Mouse (Mus musculus) cerebellum, adult 11 months (tissue): ENCODE measurements around the gene Exoc4.

ENCODE experiments used
- DNase-seq: peaks from one replicate; pipeline ENCODE4 v3.0.0; 2022

Gene Exoc4

DNA sequence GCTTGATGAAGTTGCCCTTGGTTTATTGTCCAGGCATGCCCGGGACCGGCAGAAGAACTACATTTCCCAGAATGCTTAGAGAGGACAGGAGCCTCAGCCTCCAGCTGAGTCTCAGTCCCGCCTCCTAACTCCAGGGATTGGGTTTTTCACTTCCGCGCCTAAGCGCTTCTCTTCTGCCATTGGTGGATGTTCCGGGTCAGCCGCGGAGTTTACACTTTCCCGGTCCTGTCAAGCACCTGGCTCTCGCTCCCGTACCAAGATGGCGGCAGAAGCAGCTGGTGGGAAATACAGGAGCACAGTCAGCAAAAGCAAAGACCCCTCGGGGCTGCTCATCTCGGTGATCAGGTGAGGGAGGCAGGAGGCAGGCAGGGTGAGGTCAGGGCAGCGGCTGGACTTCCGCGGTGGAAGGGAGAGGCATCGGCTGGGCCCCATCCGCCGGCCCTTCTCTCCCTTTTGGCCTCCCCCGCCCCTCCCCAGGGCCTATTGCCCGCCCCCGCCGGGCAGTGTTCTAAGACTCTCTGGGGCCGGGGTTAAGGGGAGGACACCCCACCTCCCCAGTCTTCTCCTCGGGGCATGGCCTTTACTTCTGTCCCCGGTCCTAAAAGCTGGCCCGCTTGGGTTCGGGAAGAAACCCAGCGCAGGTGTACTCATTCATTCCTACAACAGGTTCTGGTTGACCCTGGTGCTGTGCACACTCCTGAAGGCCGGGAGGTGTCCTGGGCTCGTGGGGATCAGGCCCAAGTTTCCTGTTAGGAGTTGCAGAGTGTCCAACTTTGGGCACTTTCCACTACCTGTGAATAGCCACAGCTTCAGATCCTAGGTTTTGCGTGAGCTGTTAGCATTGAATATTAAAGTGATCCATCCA, at the start of gene Exoc4:
Gene Exoc4 (plus strand): TSS at position 192 of the 865 bp plus-strand sequence.
- peak; percentile 93 for DNase-seq

DNA sequence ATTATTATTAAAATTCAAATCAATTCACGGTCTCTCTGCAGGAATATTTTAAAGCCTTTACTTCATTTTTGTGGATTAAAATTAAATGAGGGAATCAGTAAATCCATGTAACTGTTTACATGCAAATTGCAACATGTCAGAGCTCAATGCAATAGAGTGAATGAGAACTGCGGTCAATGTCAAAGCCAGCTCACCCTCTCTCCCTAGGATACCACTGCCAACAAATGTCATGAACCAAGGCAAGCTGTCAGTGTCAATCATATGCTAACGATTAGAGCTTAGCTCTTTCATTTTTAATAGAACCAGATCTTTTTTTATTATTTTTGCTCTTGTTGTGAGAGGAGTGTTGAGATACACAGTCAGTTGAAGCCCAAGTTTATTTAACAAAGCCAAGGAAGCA, 30.1 kb upstream of the Exoc4 start:
- no peak for DNase-seq

- DNase-seq: no peak
These were observed 22.2 kb upstream of the Exoc4 start for GRCm38 (mm10) chr6:33226700-33227099.

- no peak for DNase-seq
These were observed 21.5 kb upstream of the Exoc4 start for GRCm38 (mm10) chr6:33227371-33227770.

GRCm38 (mm10) chr6:33241250-33241649, 7.6 kb upstream of the Exoc4 start:
- no peak for DNase-seq

GRCm38 (mm10) chr6:33244546-33244945, 4.3 kb upstream of the Exoc4 start:
- no peak for DNase-seq

GRCm38 (mm10) chr6:33247146-33247545, 1.7 kb upstream of the Exoc4 start:
- no peak for DNase-seq

- no peak for DNase-seq
These were observed 1.1 kb upstream of the Exoc4 start for GRCm38 (mm10) chr6:33247576-33248355.

DNA sequence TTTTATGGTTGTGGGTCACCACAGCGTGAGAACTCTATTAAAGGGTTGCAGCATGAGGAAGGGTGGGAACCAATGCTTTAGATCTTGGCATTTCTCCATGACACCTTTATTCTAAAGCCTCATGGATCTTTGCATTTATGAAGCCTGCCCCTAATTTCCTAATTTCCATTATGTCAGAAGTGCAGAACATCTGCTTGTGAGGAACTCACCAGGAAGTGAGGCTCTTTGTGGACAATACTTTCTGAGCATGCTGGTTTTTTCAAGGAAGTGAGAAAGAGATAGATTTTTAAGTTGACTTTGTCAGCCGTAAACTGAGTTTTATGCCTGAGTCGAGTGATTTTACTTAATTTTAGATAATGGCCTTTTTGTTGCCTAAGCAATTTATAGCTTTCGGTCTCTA, 7.8 kb downstream of the Exoc4 start:
- DNase-seq: no peak

- DNase-seq: no peak
These were observed 8.3 kb downstream of the Exoc4 start for GRCm38 (mm10) chr6:33257076-33257789.

DNA sequence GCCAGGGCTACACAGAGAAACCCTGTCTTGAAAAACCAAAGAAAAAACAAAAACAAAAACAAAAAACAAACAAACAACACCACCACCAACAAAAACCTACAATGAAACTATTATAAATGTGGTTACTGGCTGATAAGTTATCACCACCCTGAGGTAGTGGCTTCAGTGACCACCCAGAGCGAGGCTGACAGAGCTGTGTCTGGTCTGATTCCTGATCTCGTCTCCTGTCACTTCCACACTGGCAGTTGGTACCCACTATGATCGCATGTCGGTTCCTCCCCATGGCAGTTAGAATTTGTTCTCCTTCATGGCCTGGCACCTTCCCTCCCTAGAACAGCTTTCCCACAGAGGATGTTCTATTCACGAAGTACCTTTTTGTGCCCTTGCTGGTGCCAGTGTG, 11.0 kb downstream of the Exoc4 start:
- no peak for DNase-seq

DNA sequence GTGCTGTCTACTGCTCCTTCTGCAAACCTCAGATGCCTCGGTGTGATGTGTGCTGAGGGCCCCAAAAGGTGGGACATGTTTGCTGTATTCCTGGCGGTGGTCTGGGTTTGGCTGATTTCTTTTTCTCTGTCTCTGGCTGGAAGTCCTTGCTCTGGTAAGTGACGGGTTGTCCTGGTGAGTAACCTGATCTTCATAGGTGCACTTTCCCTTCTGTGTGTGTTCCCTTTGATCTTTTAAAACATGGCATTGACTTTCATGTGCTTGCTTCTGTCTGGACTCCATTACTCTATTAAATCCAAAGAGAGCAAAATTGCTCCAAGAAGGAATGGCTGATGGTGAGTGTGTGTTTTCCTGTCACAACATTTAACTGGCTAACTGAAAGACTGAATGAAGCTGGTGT, 12.7 kb downstream of the Exoc4 start:
- no peak for DNase-seq

DNA sequence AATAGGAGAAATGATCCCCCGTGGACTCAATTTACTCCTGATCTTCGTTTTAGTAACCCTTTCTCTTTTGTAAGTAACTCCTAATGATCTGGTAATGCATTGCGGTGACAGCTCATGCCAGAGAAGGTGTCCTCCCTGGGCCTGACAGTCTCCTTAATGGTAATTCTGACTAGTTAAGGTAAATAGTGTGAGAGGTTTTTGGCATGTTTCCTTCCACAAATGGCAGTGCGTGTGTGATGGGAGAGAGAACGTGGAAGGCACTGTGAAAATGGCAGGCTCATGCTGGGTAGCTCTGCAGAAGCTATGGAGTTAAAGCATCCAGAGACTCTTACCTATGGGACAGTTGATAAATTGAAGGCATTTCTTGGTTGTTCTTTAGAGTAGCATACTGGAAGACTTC, 15.1 kb downstream of the Exoc4 start:
- DNase-seq: no peak

DNA sequence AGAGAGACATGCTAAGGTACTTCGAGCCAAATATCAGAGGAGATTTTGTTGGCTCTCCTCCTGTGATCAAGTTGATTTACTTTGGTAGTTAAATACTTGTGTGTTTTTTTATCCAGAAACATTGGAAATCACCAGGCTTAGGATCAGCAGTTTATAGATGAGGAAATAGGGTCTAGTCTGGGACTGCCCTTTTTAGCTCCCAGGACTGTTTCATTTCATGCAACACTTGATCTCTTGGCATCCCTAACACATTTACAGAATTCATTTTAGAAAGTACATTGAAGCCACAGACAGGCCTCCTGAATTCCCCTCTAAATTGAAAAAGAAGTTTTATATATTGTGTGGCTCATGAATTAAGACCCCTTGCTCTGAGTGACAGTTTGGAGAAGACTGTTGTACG, 15.5 kb downstream of the Exoc4 start:
- no peak for DNase-seq

GRCm38 (mm10) chr6:33267571-33267970, 18.7 kb downstream of the Exoc4 start:
- no peak for DNase-seq

- DNase-seq: no peak
These were observed 34.6 kb downstream of the Exoc4 start for GRCm38 (mm10) chr6:33283523-33283922.

- no peak for DNase-seq
These were observed 35.1 kb downstream of the Exoc4 start for GRCm38 (mm10) chr6:33283936-33284335.

- no peak for DNase-seq
These were observed 37.5 kb downstream of the Exoc4 start for GRCm38 (mm10) chr6:33286376-33286775.

DNA sequence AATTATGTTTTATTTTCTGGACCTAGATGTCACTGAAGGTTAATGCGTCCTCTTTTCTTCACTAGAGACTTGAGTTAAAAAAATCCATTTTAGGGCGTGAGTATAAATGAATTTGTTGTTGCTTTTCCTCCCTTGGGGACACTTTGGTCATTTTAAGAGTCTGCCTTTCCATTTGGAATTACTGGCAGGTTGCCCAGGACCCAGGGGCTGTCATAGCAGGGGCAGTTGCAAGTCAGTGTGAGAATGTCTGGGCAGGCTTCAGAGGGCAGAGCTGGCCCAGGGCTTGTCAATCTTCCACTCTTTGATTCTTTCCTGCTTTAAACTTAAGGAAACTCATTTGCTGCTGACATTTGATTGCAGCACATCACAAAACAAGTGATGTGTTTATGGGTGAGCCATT, 45.7 kb downstream of the Exoc4 start:
- peak; percentile 16 for DNase-seq

GRCm38 (mm10) chr6:33297566-33297965, 48.7 kb downstream of the Exoc4 start:
- no peak for DNase-seq

DNA sequence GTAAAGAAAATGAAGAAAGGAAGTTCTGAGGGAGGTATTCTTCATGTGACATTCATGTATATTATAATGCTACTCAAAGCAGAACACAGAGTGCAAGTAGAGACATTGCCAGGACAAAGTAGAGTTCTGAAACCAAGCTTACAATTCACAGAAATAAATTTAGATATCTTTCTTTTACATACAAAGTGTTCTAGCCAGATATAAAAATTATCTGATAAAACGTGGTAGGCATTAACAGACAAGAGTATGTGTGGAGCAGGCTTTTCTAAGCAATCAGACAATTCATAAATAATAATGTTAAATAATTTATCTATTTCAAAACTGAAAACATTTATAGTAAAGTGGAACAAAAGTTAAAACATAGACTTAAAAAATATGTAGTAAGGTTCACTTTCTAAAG, 49.9 kb downstream of the Exoc4 start:
- no peak for DNase-seq

DNA sequence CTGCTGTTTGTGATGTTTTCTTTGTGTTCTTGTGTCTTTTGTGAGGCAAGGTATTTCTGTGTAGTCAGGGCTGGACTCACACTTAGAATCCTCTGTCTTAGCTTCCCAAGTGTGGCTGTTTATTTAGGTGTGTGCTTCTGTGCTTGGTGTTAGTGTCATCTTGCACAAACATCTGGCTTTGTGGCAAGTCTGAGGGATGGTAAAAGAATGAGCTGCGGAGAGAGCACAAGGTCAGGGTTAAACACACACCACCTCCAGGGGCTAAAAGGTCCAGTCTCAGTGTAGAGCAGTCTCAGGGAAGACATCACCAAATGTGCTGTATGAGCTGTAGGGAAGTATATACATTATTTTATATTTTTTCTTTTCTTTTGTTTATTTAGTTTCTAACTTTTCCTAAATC, 57.1 kb downstream of the Exoc4 start:
- no peak for DNase-seq

GRCm38 (mm10) chr6:33308646-33309045, 59.8 kb downstream of the Exoc4 start:
- peak; percentile 8 for DNase-seq

GRCm38 (mm10) chr6:33310486-33310885, 61.6 kb downstream of the Exoc4 start:
- DNase-seq: no peak
